Mouse (Mus musculus) thymus, adult 2 months (tissue): ENCODE results near the gene Mrps24. TPM values are rescaled to one million over a fixed set of nuclear protein-coding genes. Genes with fewer than 3 reads are reported as not detected.

Experiments
- DNase-seq: peaks from one replicate; pipeline ENCODE4 v3.0.0; 2021
- H3K27ac ChIP-seq: fragments of 200-500 bp; 2 replicates; pipeline ENCODE4 v1.5.1; 2012; ENCODE audit warnings: low read length, control low read depth; ENCODE audit not compliant: control insufficient read depth, insufficient read depth
- H3K27me3 ChIP-seq: fragments of 200-500 bp; 2 replicates; pipeline ENCODE4 v1.6.1; 2012; ENCODE audit warnings: mild to moderate bottlenecking, low read length, moderate library complexity, mixed read lengths; ENCODE audit not compliant: control insufficient read depth, insufficient read depth
- H3K36me3 ChIP-seq: fragments of 200-500 bp; 2 replicates; pipeline ENCODE4 v1.6.1; 2012; ENCODE audit warnings: mild to moderate bottlenecking, low read length, moderate library complexity; ENCODE audit not compliant: control insufficient read depth, insufficient read depth
- H3K4me1 ChIP-seq: fragments of 200-500 bp; replicated peaks from 2 replicates; pipeline ENCODE4 v1.6.1; 2012; ENCODE audit warnings: low read length; ENCODE audit not compliant: control insufficient read depth, insufficient read depth
- H3K4me3 ChIP-seq: fragments of 200-500 bp; 2 replicates; pipeline ENCODE4 v1.5.1; 2012; ENCODE audit warnings: mild to moderate bottlenecking, low read length, control low read depth, moderate library complexity; ENCODE audit not compliant: control insufficient read depth, insufficient read depth
- CTCF ChIP-seq: fragments of 200-500 bp; IDR thresholded peaks from 2 replicates; pipeline ENCODE4 v1.5.1; 2012; ENCODE audit warnings: mild to moderate bottlenecking, control low read depth, low read length, moderate library complexity, borderline replicate concordance; ENCODE audit not compliant: control insufficient read depth, poor library complexity, insufficient read depth; ENCODE audit errors: extremely low read depth
- POLR2A ChIP-seq: fragments of 200-500 bp; IDR thresholded peaks from 2 replicates; pipeline ENCODE4 v1.6.1; 2012; ENCODE audit warnings: mild to moderate bottlenecking, low read length, control low read depth, moderate library complexity; ENCODE audit not compliant: control insufficient read depth, poor library complexity, insufficient read depth; ENCODE audit errors: extremely low read depth
- WGBS: fragments of 180-500 bp; shearing (Covaris S2); methylation state at CpG from one replicate; pipeline ENCODE4 v1.1.7; 2018; 5-methylcytosine and 5-hydroxymethylcytosine counted together
- polyA plus RNA-seq: library from polyadenylated mRNA; depleted of rRNA; stranded (reverse); fragments of >200 nt; gene quantifications from 2 replicates; pipeline ENCODE4 v1.2.3, GENCODE M21; 2012

Gene Mrps24
- polyA plus RNA-seq, 1 experiment, result 217 TPM

- no peaks in the 10 kb centered on the region for H3K27me3 ChIP-seq
- no peak overlapping the region for H3K27ac ChIP-seq
- WGBS, result 18% methylated on average over 50 of the region's 50 CpGs
- H3K36me3 ChIP-seq, result peaks cover 8% of the 10 kb centered on the region; the same call in 1 of the 2 replicates
- peak overlapping the region; percentile 88 for H3K4me3 ChIP-seq
- peaks cover 9% of the 10 kb centered on the region for H3K4me1 ChIP-seq
- DNase-seq, result peak; percentile 90
- TF ChIP-seq POLR2A (peak; percentile 89), CTCF (no peak)
Observed at GRCm38 (mm10) chr11:5707530-5708353, 7.7 kb downstream of the Mrps24 start.

GRCm38 (mm10) chr11:5706874-5707529 is 8.5 kb downstream of the Mrps24 start:
- WGBS, result under 1% methylated on average over 43 of the region's 43 CpGs
- Histone ChIP-seq H3K4me3 (peak overlapping the region; percentile 88), H3K4me1 (peaks cover 9% of the 10 kb centered on the region), H3K27ac (no peak overlapping the region), H3K27me3 (no peaks in the 10 kb centered on the region), H3K36me3 (peaks cover 8% of the 10 kb centered on the region; the same call in 1 of the 2 replicates)
- TF ChIP-seq POLR2A, result no peak
- TF ChIP-seq CTCF, result no peak
- peak; percentile 55 for DNase-seq

GRCm38 (mm10) chr11:5705972-5706371 is 9.5 kb downstream of the Mrps24 start:
- 95% methylated on average over 9 of the region's 9 CpGs for WGBS
- TF ChIP-seq POLR2A, result no peak
- no peak for TF ChIP-seq CTCF
- Histone ChIP-seq H3K36me3 (peaks cover 8% of the 10 kb centered on the region; the same call in 1 of the 2 replicates), H3K27me3 (no peaks in the 10 kb centered on the region), H3K4me1 (peaks cover 9% of the 10 kb centered on the region), H3K27ac (no peak overlapping the region), H3K4me3 (no peak overlapping the region)
- no peak for DNase-seq

GRCm38 (mm10) chr11:5703341-5703740 is 12.1 kb downstream of the Mrps24 start:
- peaks cover 8% of the 10 kb centered on the region; the same call in 1 of the 2 replicates for H3K36me3 ChIP-seq
- peaks cover 9% of the 10 kb centered on the region for H3K4me1 ChIP-seq
- 93% methylated on average over 1 of the region's 1 CpGs for WGBS
- no peaks in the 10 kb centered on the region for H3K27me3 ChIP-seq
- TF ChIP-seq CTCF (no peak), POLR2A (no peak)
- no peak for DNase-seq
- H3K4me3 ChIP-seq, result no peak overlapping the region
- H3K27ac ChIP-seq, result no peak overlapping the region

- Histone ChIP-seq H3K4me1 (peaks cover 9% of the 10 kb centered on the region), H3K4me3 (no peak overlapping the region), H3K27ac (no peak overlapping the region), H3K36me3 (peaks cover 8% of the 10 kb centered on the region; the same call in 1 of the 2 replicates), H3K27me3 (no peaks in the 10 kb centered on the region)
- DNase-seq, result no peak
- no peak for TF ChIP-seq POLR2A
- no peak for TF ChIP-seq CTCF
- 96% methylated on average over 6 of the region's 6 CpGs for WGBS
Observed at GRCm38 (mm10) chr11:5702957-5703332, 12.5 kb downstream of the Mrps24 start.

- 95% methylated on average over 5 of the region's 5 CpGs for WGBS
- peaks cover 8% of the 10 kb centered on the region; the same call in 1 of the 2 replicates for H3K36me3 ChIP-seq
- H3K27ac ChIP-seq, result no peak overlapping the region
Observed at GRCm38 (mm10) chr11:5702271-5702956, 13.1 kb downstream of the Mrps24 start.

More at GRCm38 (mm10) chr11:5702271-5702956, 13.1 kb downstream of the Mrps24 start:
- TF ChIP-seq POLR2A (no peak), CTCF (no peak)
- Histone ChIP-seq H3K27me3 (no peaks in the 10 kb centered on the region), H3K4me1 (peaks cover 9% of the 10 kb centered on the region), H3K4me3 (no peak overlapping the region)
- no peak for DNase-seq
